Mouse (Mus musculus): ENCODE results near the gene Oxnad1.
"Not testable (repeated sequence)": the region's sequence is repeated elsewhere in the genome, so short reads cannot be mapped to it uniquely, and the experiment has no call there.

The Oxnad1 gene

GRCm38 (mm10) chr14:32091124-32091523 is 6.0 kb downstream of the Oxnad1 start:
- peak in 1 of 2 experiments; percentile 17 for DNase-seq

GRCm38 (mm10) chr14:32091704-32092103 is 6.5 kb downstream of the Oxnad1 start:
- no peak for DNase-seq

- no peak for DNase-seq
Observed at GRCm38 (mm10) chr14:32093018-32093417, 7.8 kb downstream of the Oxnad1 start.

GRCm38 (mm10) chr14:32093500-32094117 is 8.4 kb downstream of the Oxnad1 start:
- no peak for DNase-seq

- DNase-seq = no peak
Observed at GRCm38 (mm10) chr14:32095646-32096045, 10.5 kb downstream of the Oxnad1 start.

GRCm38 (mm10) chr14:32096740-32097139 is 11.6 kb downstream of the Oxnad1 start:
- DNase-seq = no peak

GRCm38 (mm10) chr14:32097691-32098090 is 12.5 kb downstream of the Oxnad1 start:
- no peak for DNase-seq

- DNase-seq = no peak
Observed at GRCm38 (mm10) chr14:32098951-32099350, 13.8 kb downstream of the Oxnad1 start.

- no peak for DNase-seq
Observed at GRCm38 (mm10) chr14:32103556-32103955, 18.4 kb downstream of the Oxnad1 start.

- peak; percentile 25 to 48 for DNase-seq
Observed at GRCm38 (mm10) chr14:32105663-32106062, 20.5 kb downstream of the Oxnad1 start.

GRCm38 (mm10) chr14:32106911-32107310 is 21.7 kb downstream of the Oxnad1 start:
- DNase-seq = no peak

- not testable (repeated sequence) for DNase-seq
Observed at GRCm38 (mm10) chr14:32112124-32112523, 26.9 kb downstream of the Oxnad1 start.

GRCm38 (mm10) chr14:32120940-32121919 is 36.1 kb downstream of the Oxnad1 start:
- DNase-seq = no peak

- peak; percentile 63 to 73 for DNase-seq
Observed at GRCm38 (mm10) chr14:32121920-32122315, 36.7 kb downstream of the Oxnad1 start.

- no peak for DNase-seq
Observed at GRCm38 (mm10) chr14:32124261-32124660, 39.1 kb downstream of the Oxnad1 start.

- not testable (repeated sequence) for DNase-seq
Observed at GRCm38 (mm10) chr14:32125256-32125655, 40.1 kb downstream of the Oxnad1 start.

GRCm38 (mm10) chr14:32128409-32128808 is 43.2 kb downstream of the Oxnad1 start:
- DNase-seq = no peak

- DNase-seq = no peak
Observed at GRCm38 (mm10) chr14:32131836-32132235, 46.7 kb downstream of the Oxnad1 start.

GRCm38 (mm10) chr14:32134293-32134692 is 49.1 kb downstream of the Oxnad1 start:
- no peak for DNase-seq

- not testable (repeated sequence) for DNase-seq
Observed at GRCm38 (mm10) chr14:32136467-32136866, 51.3 kb downstream of the Oxnad1 start.

- no peak for DNase-seq
Observed at GRCm38 (mm10) chr14:32140359-32140965, 55.3 kb downstream of the Oxnad1 start.

- DNase-seq = no peak
Observed at GRCm38 (mm10) chr14:32141723-32142122, 56.5 kb downstream of the Oxnad1 start, which contains the start of gene Msmb. Msmb (plus strand) TSS chr14:32142023.

GRCm38 (mm10) chr14:32144734-32145133 is 59.6 kb downstream of the Oxnad1 start:
- no peak for DNase-seq

Measured in kidney, postnatal 36 days (tissue).